Mouse (Mus musculus) naive thymus-derived CD4-positive, alpha-beta T cell, adult 5 months (primary cell): ENCODE results near the gene Rnf26. TPM values are rescaled to one million over a fixed set of nuclear protein-coding genes. Genes with fewer than 3 reads are reported as not detected.

ENCODE experiments used
- polyA plus RNA-seq: library from polyadenylated mRNA; unstranded; fragments of 100-300 nt; shearing (Covaris generic); gene quantifications from one replicate; pipeline ENCODE4 v1.2.1, GENCODE M21; 2017

The Rnf26 gene
- polyA plus RNA-seq, result 20.6 TPM

GRCm38 (mm10) chr9:44113105-44113789 lies at the start of gene Rnf26, which contains the start of gene Gm49380:
Rnf26 (minus strand) TSS chr9:44113517.
Gm49380 (minus strand) TSS chr9:44113500.

GRCm38 (mm10) chr9:44134101-44134850 lies 21.0 kb upstream of the Rnf26 start, which contains the start of gene Mcam:
Mcam (plus strand) TSS chr9:44134469.

GRCm38 (mm10) chr9:44107110-44107509 lies 6.2 kb downstream of the Rnf26 start, which contains the start of gene C1qtnf5:
C1qtnf5 (plus strand) TSS chr9:44107245.

GRCm38 (mm10) chr9:44101490-44101889 lies 11.8 kb downstream of the Rnf26 start, which contains the start of gene Mfrp:
Mfrp (plus strand) TSS chr9:44101729.

GRCm38 (mm10) chr9:44066785-44067225 lies 46.5 kb downstream of the Rnf26 start, which contains the start of gene Usp2:
Usp2 (plus strand) TSS chr9:44067021.

Other genes starting within 250 kb of the Rnf26 start
- gene Thy1, start 70.1 kb downstream of the Rnf26 start, polyA plus RNA-seq, result 60.0 TPM
- 25.7 TPM for gene Usp2, start 46.5 kb downstream of the Rnf26 start, polyA plus RNA-seq
- gene Mfrp, start 11.8 kb downstream of the Rnf26 start, polyA plus RNA-seq, result not detected
- gene C1qtnf5, start 6.3 kb downstream of the Rnf26 start, polyA plus RNA-seq, result not detected
- not detected for gene Gm49380, start within 50 bp of the Rnf26 start, polyA plus RNA-seq
- 0.70 TPM for gene Mcam, start 21.0 kb upstream of the Rnf26 start, polyA plus RNA-seq
- 46.8 TPM for gene Cbl, start 120.5 kb upstream of the Rnf26 start, polyA plus RNA-seq
- gene Ccdc153, start 127.2 kb upstream of the Rnf26 start, polyA plus RNA-seq, result not detected
- gene Pdzd3, start 138.0 kb upstream of the Rnf26 start, polyA plus RNA-seq, result not detected
- 2.9 TPM for gene Nlrx1, start 155.1 kb upstream of the Rnf26 start, polyA plus RNA-seq
- gene Abcg4, start 175.1 kb upstream of the Rnf26 start, polyA plus RNA-seq, result not detected
- gene Hinfp, start 192.2 kb upstream of the Rnf26 start, polyA plus RNA-seq, result 49.0 TPM
- gene C2cd2l, start 206.8 kb upstream of the Rnf26 start, polyA plus RNA-seq, result 19.9 TPM
- 6.6 TPM for gene Dpagt1, start 212.5 kb upstream of the Rnf26 start, polyA plus RNA-seq
- 62.7 TPM for gene H2afx, start 221.2 kb upstream of the Rnf26 start, polyA plus RNA-seq
- 20.3 TPM for gene Hmbs, start 230.7 kb upstream of the Rnf26 start, polyA plus RNA-seq
- gene Vps11, start 248.2 kb upstream of the Rnf26 start, polyA plus RNA-seq, result 73.9 TPM